Mouse (Mus musculus) midbrain, embryonic 14.5 days (tissue): ENCODE measurements around the gene Gse1. TPM values are rescaled to one million over a fixed set of nuclear protein-coding genes. Genes with fewer than 3 reads are reported as not detected.

ENCODE experiments used
- ATAC-seq: fragments of 200-750 bp; cut with Nextera tagmentation; 2 replicates; pipeline ENCODE4 v1.8.0; 2017; ENCODE audit warnings: moderate number of reproducible peaks, moderate library complexity; ENCODE audit not compliant: low FRiP score, low TSS enrichment
- DNase-seq: peaks from one replicate; pipeline ENCODE4 v3.0.0-alpha.2; 2015
- H3K27ac ChIP-seq: fragments of 300-500 bp; sonication (generic); replicated peaks from 2 replicates; pipeline ENCODE4 v1.5.1; 2014; ENCODE audit warnings: mild to moderate bottlenecking, low read depth, low read length, moderate library complexity
- H3K27me3 ChIP-seq: fragments of 300-500 bp; sonication (generic); 2 replicates; pipeline ENCODE4 v1.6.1; 2014; ENCODE audit warnings: low read length, control low read depth, mixed read lengths; ENCODE audit not compliant: control insufficient read depth, insufficient read depth
- H3K36me3 ChIP-seq: fragments of 300-500 bp; sonication (generic); 2 replicates; pipeline ENCODE4 v1.6.1; 2014; ENCODE audit warnings: low read length, control low read depth; ENCODE audit not compliant: control insufficient read depth, insufficient read depth
- H3K4me1 ChIP-seq: fragments of 300-500 bp; sonication (generic); 2 replicates; pipeline ENCODE4 v1.6.1; 2014; ENCODE audit warnings: mild to moderate bottlenecking, antibody characterized with exemption, low read length, control low read depth; ENCODE audit not compliant: control insufficient read depth, insufficient read depth
- H3K4me2 ChIP-seq: fragments of 300-500 bp; sonication (generic); 2 replicates; pipeline ENCODE4 v1.6.1; 2014; ENCODE audit warnings: mild to moderate bottlenecking, low read length, moderate library complexity
- H3K4me3 ChIP-seq: fragments of 300-500 bp; sonication (generic); replicated peaks from 2 replicates; pipeline ENCODE4 v1.5.1; 2014; ENCODE audit warnings: low read depth, low read length
- H3K9ac ChIP-seq: fragments of 300-500 bp; sonication (generic); replicated peaks from 2 replicates; pipeline ENCODE4 v1.6.1; 2014; ENCODE audit warnings: mild to moderate bottlenecking, low read length, moderate library complexity
- H3K9me3 ChIP-seq: fragments of 300-500 bp; sonication (generic); 2 replicates; pipeline ENCODE4 v1.6.1; 2016; ENCODE audit warnings: low read length, control low read depth, mixed read lengths; ENCODE audit not compliant: control insufficient read depth
- WGBS: fragments of 180-500 bp; shearing (Covaris S2); extraction: QIAGEN DNeasy Blood & Tissue Kit; methylation state at CpG from one replicate; pipeline ENCODE4 v1.1.7; 2014; 5-methylcytosine and 5-hydroxymethylcytosine counted together
- polyA plus RNA-seq: library from polyadenylated mRNA; unstranded; fragments of >200 nt; fragmentation: Nextera tagmentation; extraction: Ambion mirVana; gene quantifications from 2 replicates; pipeline ENCODE4 v1.2.1, GENCODE M21; 2014

Gse1 gene
- polyA plus RNA-seq, 1 experiment from 2014 or later, result 28.6 TPM

DNA sequence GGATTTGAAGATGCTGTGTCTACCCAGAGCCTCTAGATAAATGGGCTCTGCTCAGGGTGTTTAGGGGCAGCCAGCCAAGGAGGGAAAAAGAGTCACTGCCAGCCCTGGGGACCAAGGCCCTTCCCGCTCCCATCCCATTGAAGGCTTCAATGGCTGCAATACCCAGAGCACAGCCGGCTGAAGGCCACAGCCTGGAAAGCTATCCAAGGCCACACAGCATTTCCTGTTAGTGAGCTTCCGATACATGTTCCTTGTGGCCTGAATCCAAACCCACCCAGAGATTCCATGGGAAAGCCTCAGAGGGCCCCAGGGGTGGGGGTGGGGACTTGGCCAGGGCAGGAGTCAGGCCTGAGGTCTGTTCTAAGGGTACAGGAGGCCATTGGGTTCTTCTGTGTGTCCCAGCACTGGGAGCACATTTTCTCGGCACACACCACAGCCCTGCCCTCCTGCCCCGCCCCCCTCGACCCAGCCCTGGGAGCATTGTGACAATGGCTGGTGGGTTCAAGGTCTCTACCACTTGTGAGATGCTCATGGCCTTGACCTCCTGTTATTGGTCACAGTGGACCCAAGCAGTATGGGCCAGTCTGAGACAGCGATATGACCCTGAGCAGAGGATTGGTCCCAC is 23.4 kb upstream of the Gse1 start:
- no peaks in the 10 kb centered on the region for H3K4me1 ChIP-seq
- no peak overlapping the region for H3K27ac ChIP-seq
- DNase-seq, result no peak
- H3K27me3 ChIP-seq, result no peaks in the 10 kb centered on the region
- WGBS, result 72% methylated on average over 7 of the region's 7 CpGs
- H3K4me3 ChIP-seq, result no peak overlapping the region
- no peaks in the 10 kb centered on the region for H3K36me3 ChIP-seq
- no peaks in the 10 kb centered on the region for H3K9me3 ChIP-seq
- ATAC-seq, result no peak
- H3K4me2 ChIP-seq, result no peak overlapping the region
- H3K9ac ChIP-seq, result no peak overlapping the region

DNA sequence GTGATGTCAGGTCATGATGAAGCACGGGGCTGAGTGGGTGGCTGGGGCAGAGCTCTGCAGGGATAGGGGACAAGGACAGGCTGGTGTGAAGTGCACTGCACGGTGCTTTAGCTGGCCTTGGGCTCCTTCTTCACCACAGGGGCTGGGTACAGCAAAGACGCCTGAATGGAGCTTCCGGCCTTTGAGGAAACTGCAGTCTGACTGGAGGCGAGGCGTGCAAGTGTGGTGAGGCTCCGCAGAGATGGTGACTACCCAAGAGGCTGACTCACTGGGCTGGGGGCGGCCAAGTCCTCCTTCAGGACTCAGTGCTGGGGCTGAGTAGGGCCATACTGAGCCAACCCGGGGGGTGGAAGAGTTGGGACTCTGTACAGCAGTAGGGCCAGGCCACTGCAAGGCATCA is 22.3 kb upstream of the Gse1 start:
- ATAC-seq (no peak), DNase-seq (no peak)
- Histone ChIP-seq H3K27me3 (no peaks in the 10 kb centered on the region), H3K4me3 (no peak overlapping the region), H3K9ac (no peak overlapping the region), H3K4me2 (no peak overlapping the region), H3K9me3 (no peaks in the 10 kb centered on the region), H3K27ac (no peak overlapping the region), H3K36me3 (no peaks in the 10 kb centered on the region), H3K4me1 (no peaks in the 10 kb centered on the region)
- 83% methylated on average over 9 of the region's 9 CpGs for WGBS

DNA sequence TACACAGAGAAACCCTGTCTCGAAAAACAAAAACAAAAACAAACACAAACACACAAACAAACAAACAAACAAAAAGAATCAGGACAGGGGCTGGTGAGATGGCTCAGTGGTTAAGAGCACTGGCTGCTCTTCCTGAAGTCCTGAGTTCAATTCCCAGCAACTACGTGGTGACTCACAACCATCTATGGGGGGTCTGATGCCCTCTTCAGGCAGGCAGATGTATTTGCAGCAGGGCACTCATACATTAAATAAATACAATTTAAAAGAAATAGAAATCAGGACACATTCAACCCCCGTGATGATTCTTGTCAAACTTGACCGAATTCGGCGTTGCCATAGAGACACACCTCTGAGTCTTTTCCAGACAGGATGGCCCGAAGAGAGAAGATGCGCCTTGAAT is 20.9 kb upstream of the Gse1 start:
- Histone ChIP-seq H3K4me1 (no peaks in the 10 kb centered on the region), H3K9me3 (no peaks in the 10 kb centered on the region), H3K36me3 (no peaks in the 10 kb centered on the region), H3K9ac (no peak overlapping the region), H3K27ac (no peak overlapping the region), H3K27me3 (no peaks in the 10 kb centered on the region), H3K4me2 (no peak overlapping the region), H3K4me3 (no peak overlapping the region)
- WGBS, result 85% methylated on average over 8 of the region's 8 CpGs
- no peak for ATAC-seq
- no peak for DNase-seq

DNA sequence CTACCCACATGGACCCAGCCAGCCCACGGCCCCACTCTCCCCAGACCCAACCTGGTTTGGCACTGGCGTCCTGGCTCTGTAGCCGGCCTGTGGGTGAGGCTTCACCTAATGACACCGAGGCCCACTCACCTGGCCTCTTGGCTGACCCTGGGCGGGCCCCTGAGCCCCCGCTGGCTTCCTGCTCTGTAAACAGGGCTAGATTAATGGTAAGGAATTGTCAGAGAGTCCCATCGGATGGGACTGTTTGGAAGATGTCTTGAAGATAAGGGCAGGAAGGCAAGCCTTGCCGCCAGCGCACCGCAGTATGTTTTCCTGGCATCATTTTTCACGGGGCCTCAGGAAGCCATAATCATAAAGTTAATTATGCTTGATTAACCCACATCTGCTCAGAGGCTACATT is 20.1 kb upstream of the Gse1 start:
- H3K4me2 ChIP-seq, result no peak overlapping the region
- no peak overlapping the region for H3K9ac ChIP-seq
- no peak overlapping the region for H3K27ac ChIP-seq
- H3K4me1 ChIP-seq, result no peaks in the 10 kb centered on the region
- no peaks in the 10 kb centered on the region for H3K27me3 ChIP-seq
- no peak overlapping the region for H3K4me3 ChIP-seq
- H3K9me3 ChIP-seq, result no peaks in the 10 kb centered on the region
- DNase-seq (no peak), ATAC-seq (no peak)
- no peaks in the 10 kb centered on the region for H3K36me3 ChIP-seq
- WGBS, result 83% methylated on average over 11 of the region's 11 CpGs

DNA sequence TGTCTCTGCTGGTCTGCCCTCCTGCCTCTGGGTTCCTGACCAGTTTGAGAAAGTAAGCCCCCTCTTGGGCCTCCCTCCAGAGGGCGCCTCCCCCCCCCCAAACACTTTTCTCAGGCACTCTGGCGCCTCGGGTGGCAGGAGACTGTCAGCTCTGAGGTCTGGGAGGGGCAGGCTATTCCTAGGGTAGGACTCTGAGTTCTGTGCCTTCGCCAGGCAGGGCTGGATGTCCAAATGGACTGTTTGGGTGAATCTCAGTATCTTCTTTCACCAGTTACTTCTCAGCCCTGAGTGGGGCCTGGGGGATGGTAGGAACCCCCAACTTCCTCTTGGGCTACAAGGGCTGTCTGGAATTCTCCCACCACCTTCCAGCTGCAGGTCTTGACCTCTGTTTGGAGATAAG is 16.9 kb upstream of the Gse1 start:
- DNase-seq, result no peak

DNA sequence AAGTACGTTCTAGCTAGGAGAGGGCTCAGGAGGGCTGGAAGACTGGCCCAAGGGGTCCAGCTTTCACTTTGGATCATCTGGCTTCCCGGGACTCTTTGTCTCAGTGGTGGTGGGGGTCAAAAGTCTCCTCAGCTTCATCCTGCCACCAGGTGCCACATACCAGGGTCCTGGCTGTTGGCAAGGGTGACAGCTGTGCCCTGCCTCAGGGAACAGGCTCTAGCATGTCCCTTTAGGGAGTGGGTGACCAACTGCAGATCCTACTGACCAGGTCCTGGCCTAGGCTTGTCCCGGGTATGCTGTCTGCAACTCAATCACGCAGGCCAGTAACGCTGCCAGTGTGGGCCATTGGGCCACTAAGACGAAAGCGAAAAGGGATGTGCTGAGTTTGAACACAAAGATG is 15.7 kb upstream of the Gse1 start:
- Histone ChIP-seq H3K4me3 (no peak overlapping the region), H3K27me3 (no peaks in the 10 kb centered on the region), H3K36me3 (no peaks in the 10 kb centered on the region), H3K27ac (no peak overlapping the region), H3K4me1 (peaks cover 15% of the 10 kb centered on the region), H3K4me2 (no peak overlapping the region), H3K9ac (no peak overlapping the region), H3K9me3 (no peaks in the 10 kb centered on the region)
- 86% methylated on average over 7 of the region's 7 CpGs for WGBS
- no peak for DNase-seq
- ATAC-seq, result no peak

More for the DNA sequence above, 16.9 kb upstream of the Gse1 start:
- Histone ChIP-seq H3K4me2 (no peak overlapping the region), H3K27me3 (no peaks in the 10 kb centered on the region), H3K4me3 (no peak overlapping the region), H3K36me3 (no peaks in the 10 kb centered on the region), H3K9ac (no peak overlapping the region), H3K9me3 (no peaks in the 10 kb centered on the region), H3K4me1 (peaks cover 8% of the 10 kb centered on the region), H3K27ac (no peak overlapping the region)
- no peak for ATAC-seq
- WGBS, result 18% methylated on average over 3 of the region's 4 CpGs

DNA sequence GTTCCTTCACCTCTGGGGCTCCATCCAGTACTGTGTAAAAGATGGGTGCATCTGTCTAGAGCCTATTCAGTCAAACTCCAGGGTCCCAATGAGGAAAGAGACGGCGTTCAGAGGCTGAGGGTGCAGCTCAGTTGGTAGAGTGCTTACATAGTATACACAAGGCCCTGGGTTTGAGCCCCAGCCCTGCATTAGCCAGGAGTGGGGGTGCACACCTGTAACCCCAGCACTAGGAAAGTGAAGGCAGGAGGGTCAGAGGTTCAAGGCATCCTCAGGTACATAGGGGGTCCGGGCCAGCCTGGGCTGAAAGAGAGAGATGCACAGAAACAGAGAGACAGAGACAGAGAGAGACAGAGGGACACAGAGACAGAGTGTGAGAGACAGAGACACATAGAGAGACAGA is 15.0 kb upstream of the Gse1 start:
- no peak for ATAC-seq

DNA sequence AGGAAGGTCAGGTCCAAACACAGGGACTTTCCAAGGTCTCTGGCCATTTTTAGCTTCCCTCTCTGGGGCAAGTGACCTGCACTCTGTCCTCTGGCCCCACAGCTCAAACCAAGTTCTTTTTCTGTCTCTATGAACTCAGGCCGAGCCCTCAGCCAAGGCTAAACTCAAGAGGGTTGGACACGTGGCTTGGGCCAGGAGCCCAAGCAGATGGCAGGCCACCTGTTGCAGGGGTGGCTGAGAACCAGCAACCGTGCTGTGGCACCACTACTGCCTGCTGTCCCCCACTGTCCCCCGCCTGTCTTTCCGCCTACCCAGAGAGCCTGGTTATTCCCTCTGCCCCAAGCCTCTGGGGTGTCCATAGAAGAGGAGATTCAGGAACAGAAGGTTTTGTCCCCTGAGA is 14.3 kb upstream of the Gse1 start:
- H3K4me2 ChIP-seq, result no peak overlapping the region
- H3K9me3 ChIP-seq, result no peaks in the 10 kb centered on the region
- ATAC-seq, result no peak
- H3K9ac ChIP-seq, result no peak overlapping the region
- H3K27ac ChIP-seq, result no peak overlapping the region
- no peak for DNase-seq
- H3K4me3 ChIP-seq, result no peak overlapping the region
- WGBS, result 45% methylated on average over 5 of the region's 5 CpGs
- peaks cover 15% of the 10 kb centered on the region for H3K4me1 ChIP-seq
- no peaks in the 10 kb centered on the region for H3K36me3 ChIP-seq
- no peaks in the 10 kb centered on the region for H3K27me3 ChIP-seq

More for the DNA sequence above, 15.0 kb upstream of the Gse1 start:
- Histone ChIP-seq H3K4me3 (no peak overlapping the region), H3K9me3 (no peaks in the 10 kb centered on the region), H3K27me3 (no peaks in the 10 kb centered on the region), H3K27ac (no peak overlapping the region), H3K9ac (no peak overlapping the region), H3K4me1 (peaks cover 15% of the 10 kb centered on the region), H3K4me2 (no peak overlapping the region), H3K36me3 (no peaks in the 10 kb centered on the region)
- WGBS, result 94% methylated on average over 3 of the region's 3 CpGs
- DNase-seq, result no peak

DNA sequence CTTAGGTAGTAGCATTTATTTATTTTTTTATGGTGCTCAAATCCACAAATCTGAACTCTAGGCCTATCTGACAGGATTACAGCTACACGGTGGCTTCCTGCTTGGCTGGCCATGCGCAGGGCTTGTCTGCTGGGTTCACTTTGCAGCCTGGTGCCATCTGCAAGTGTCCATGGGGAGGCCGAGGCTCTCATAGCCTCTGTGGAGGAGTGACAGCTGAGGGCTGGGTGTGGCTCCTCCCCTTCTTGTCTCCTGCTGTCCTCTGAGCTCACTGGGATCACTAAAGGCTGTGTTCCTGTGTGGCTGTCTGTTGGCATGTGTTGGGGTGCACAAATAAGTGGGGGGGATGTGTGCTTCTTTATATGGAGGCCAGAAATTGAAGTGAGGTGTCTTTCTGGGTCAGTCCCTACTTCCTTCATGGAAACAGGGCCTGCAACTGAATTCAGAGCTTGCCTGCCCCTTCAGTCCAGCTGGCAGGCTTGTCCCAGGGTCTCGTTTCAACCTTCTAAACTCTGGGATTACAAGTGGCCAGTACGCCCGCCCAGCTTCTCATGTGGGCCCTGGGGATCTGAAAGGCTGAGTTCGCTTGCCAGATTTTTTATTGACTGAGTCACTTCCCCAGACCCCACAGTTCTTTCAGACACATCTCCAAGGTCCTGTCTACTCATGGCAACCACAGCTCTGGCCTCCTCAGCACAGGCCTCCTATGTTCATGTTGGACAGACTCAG is 12.7 kb upstream of the Gse1 start:
- ATAC-seq (no peak; the same call in 1 of the 2 replicates), DNase-seq (no peak)
- no peak overlapping the region for H3K4me3 ChIP-seq
- 23% methylated on average over 7 of the region's 7 CpGs for WGBS
- H3K4me1 ChIP-seq, result peaks cover 15% of the 10 kb centered on the region
- H3K9me3 ChIP-seq, result no peaks in the 10 kb centered on the region
- no peaks in the 10 kb centered on the region for H3K36me3 ChIP-seq
- H3K27me3 ChIP-seq, result no peaks in the 10 kb centered on the region
- peak overlapping the region; percentile 37 for H3K27ac ChIP-seq
- H3K9ac ChIP-seq, result no peak overlapping the region
- H3K4me2 ChIP-seq, result no peak overlapping the region
